Mouse (Mus musculus) spleen, adult 2 months (tissue): ENCODE data around the gene Gm11596.
"Not testable (repeated sequence)": the region's sequence is repeated elsewhere in the genome, so short reads cannot be mapped to it uniquely, and the experiment has no call there.

Source experiments
- CTCF ChIP-seq: fragments of 200-500 bp; IDR thresholded peaks from 2 replicates; pipeline ENCODE4 v1.5.1; 2011; ENCODE audit warnings: mild to moderate bottlenecking, inconsistent platforms; ENCODE audit not compliant: insufficient read depth, insufficient read length, insufficient replicate concordance; ENCODE audit errors: extremely low read depth
- POLR2A ChIP-seq: fragments of 200-500 bp; IDR thresholded peaks from 2 replicates; pipeline ENCODE4 v1.6.1; 2011; ENCODE audit warnings: low read depth, low read length, inconsistent platforms

- TF ChIP-seq CTCF, POLR2A: not testable (repeated sequence)
These were observed 22.3 kb upstream of the Gm11596 start, which contains the start of gene Gm11564 for GRCm38 (mm10) chr11:99815566-99815965.
